8 mouse cellular contexts compared by ENCODE assay signal in the genomic region with DNA sequence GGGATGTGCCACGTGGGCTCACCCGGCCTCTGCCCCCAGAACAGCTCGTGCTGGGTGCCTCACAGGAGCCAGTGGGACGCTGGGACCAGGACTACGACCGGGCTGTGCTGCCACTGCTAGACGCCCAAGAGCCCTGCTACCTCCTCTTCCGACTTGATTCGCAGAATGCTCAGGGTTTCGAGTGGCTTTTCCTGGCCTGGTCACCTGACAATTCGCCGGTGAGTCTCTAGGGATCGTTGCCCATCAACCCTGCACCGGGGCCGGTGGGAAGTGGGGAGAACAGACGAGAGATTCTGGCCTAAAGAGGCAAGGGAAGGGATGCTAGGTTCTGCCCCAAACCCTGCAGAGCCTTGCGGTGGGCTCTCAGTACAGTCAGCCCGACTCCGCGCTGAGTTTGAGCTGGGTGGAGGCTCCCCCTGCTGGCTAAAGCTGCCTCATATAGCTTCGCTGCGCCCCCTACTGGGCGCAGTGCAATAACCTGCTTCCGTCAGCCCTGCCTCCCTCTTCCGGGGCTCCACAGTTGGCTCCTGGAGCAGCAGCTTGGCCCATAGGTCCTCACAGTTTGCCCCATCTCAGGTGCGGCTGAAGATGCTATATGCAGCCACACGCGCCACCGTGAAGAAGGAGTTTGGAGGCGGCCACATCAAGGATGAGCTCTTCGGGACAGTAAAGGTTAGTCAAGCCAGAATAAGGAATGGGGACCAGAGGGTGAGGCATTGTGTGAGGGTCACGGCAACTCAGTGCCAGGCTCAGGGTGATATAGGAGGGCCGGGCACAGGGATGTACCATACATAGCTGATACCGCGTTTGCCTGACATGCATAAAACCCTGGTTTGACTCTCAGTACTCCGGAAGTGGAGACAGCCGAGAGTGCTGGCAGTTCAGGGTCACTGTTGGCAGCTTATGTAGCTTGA. TPM values are rescaled to one million over a fixed set of nuclear protein-coding genes. Genes with fewer than 3 reads are reported as not detected.
DNase-seq lines count a peak whose midpoint lies in the region; ATAC-seq and TF ChIP-seq lines count a peak whose summit lies in the region.

No protein-coding gene starts in this region.

- no peaks in the 10 kb centered on the region for H3K27me3 ChIP-seq in cerebellum, adult 2 months (ENCODE audit: control insufficient read depth, insufficient read depth, low read length)
- H3K27me3 ChIP-seq in forebrain, postnatal 0 days (ENCODE audit: insufficient read depth, low read length) = no peaks in the 10 kb centered on the region
- no peaks in the 10 kb centered on the region for H3K27me3 ChIP-seq in hindbrain, embryonic 11.5 days (ENCODE audit: control insufficient read depth, insufficient read depth, low read length)

- peaks cover 44% of the 10 kb centered on the region for H3K36me3 ChIP-seq in forebrain, postnatal 0 days (ENCODE audit: insufficient read depth)
- no peaks in the 10 kb centered on the region for H3K36me3 ChIP-seq in hindbrain, embryonic 11.5 days (ENCODE audit: control insufficient read depth, insufficient read depth, low read length)

- peak overlapping the region; percentile 32; the same call in 1 of the 2 replicates for H3K27ac ChIP-seq in cerebellum, adult 2 months (ENCODE audit: insufficient read depth, low read length)
- peak overlapping the region; percentile 57; the same call in 1 of the 2 replicates for H3K27ac ChIP-seq in forebrain, postnatal 0 days (ENCODE audit: low read depth, low read length)
- H3K27ac ChIP-seq in hindbrain, embryonic 11.5 days (ENCODE audit: low read depth, low read length) = peak overlapping the region; percentile 4; the same call in 1 of the 2 replicates

- ATAC-seq in forebrain, postnatal 0 days = peak; percentile 93
- peak; percentile 88 for ATAC-seq in hindbrain, embryonic 11.5 days (ENCODE audit: low FRiP score)
- peak; percentile 97 for ATAC-seq in megakaryocyte, adult 5-6 weeks (ENCODE audit: poor library complexity, severe bottlenecking)

- peak; percentile 83 for DNase-seq in MN1 (ENCODE audit: low spot score)
- DNase-seq in cerebellum, adult 2 months = peak; percentile 82 to 88
- peak; percentile 96 for DNase-seq in forebrain, postnatal 0 days
- peak; percentile 98 for DNase-seq in hindbrain, embryonic 11.5 days (ENCODE audit: low spot score)
- DNase-seq in layer of hippocampus, postnatal 25 days (ENCODE audit: extremely low spot score in 1 of 2, low spot score in 1 of 2) = peak; percentile 78 to 83
- peak; percentile 82 to 83 for DNase-seq in right cerebral cortex, adult 2 months (ENCODE audit: low spot score in 2 of 2)
- DNase-seq in urinary bladder, postnatal 10 days (ENCODE audit: low spot score) = peak; percentile 56

- H3K4me2 ChIP-seq in forebrain, postnatal 0 days (ENCODE audit: low read depth) = peak overlapping the region; percentile 46
- peak overlapping the region; percentile 39 for H3K4me2 ChIP-seq in hindbrain, embryonic 11.5 days (replicated peaks; ENCODE audit: low read depth, low read length)

- peak overlapping the region; percentile 43 for H3K4me3 ChIP-seq in cerebellum, adult 2 months (replicated peaks; ENCODE audit: insufficient read depth, low read depth, low read length)
- H3K4me3 ChIP-seq in forebrain, postnatal 0 days (ENCODE audit: low read depth, low read length) = no peak overlapping the region
- H3K4me3 ChIP-seq in hindbrain, embryonic 11.5 days (ENCODE audit: low read depth, low read length) = peak overlapping the region; percentile 10; the same call in 1 of the 2 replicates

- WGBS in cerebellum, adult 2 months = 14% methylated on average over 37 of the region's 37 CpGs
- 18% methylated on average over 37 of the region's 37 CpGs for WGBS in forebrain, postnatal 0 days
- 18% methylated on average over 37 of the region's 37 CpGs for WGBS in hindbrain, embryonic 11.5 days

- TF ChIP-seq CTCF in cerebellum, adult 2 months (IDR thresholded peaks at IDR 0.05; ENCODE audit: borderline replicate concordance, insufficient read depth, low read depth, low read length) = peak; percentile 100
- TF ChIP-seq CTCF in forebrain, postnatal 0 days (IDR thresholded peaks at IDR 0.05; ENCODE audit: low read depth) = peak; percentile 100

- H3K4me1 ChIP-seq in cerebellum, adult 2 months (ENCODE audit: control insufficient read depth, insufficient read depth, low read length) = peaks cover 20% of the 10 kb centered on the region
- no peaks in the 10 kb centered on the region for H3K4me1 ChIP-seq in forebrain, postnatal 0 days (ENCODE audit: insufficient read depth)
- peaks cover 3% of the 10 kb centered on the region; the same call in 1 of the 2 replicates for H3K4me1 ChIP-seq in hindbrain, embryonic 11.5 days (replicated peaks; ENCODE audit: control insufficient read depth, insufficient read depth, low read length)

- TF ChIP-seq POLR2A in cerebellum, adult 2 months (IDR thresholded peaks at IDR 0.05; ENCODE audit: borderline replicate concordance, insufficient read depth, low read length) = no peak

- H3K9ac ChIP-seq in forebrain, postnatal 0 days = 0 out of 2 replicates have a peak overlapping the region, but pooled peaks have one; percentile 10
- H3K9ac ChIP-seq in hindbrain, embryonic 11.5 days (ENCODE audit: low read depth, low read length) = peak overlapping the region; percentile 51

- H3K9me3 ChIP-seq in forebrain, postnatal 0 days (ENCODE audit: low read length) = no peaks in the 10 kb centered on the region
- no peaks in the 10 kb centered on the region for H3K9me3 ChIP-seq in hindbrain, embryonic 11.5 days (ENCODE audit: control insufficient read depth, low read length)

RNA-seq across cellular contexts. Expression of a gene that starts 9.0 kb away (rescaled TPM):
- 54.7 and 59.1 TPM in 2 replicates for polyA plus RNA-seq in cerebellum, adult 2 months (2012; rRNA removed)
- total RNA-seq in forebrain, postnatal 0 days (2014; rRNA removed) = 63.1 and 74.6 TPM in 2 replicates
- 50.9 and 55.6 TPM in 2 replicates for polyA plus RNA-seq in forebrain, postnatal 0 days (2015; fragmentation: Nextera tagmentation; extraction: Ambion mirVana)
- 57.3 and 59.6 TPM in 2 replicates for polyA plus RNA-seq in hindbrain, embryonic 11.5 days (2014; fragmentation: Nextera tagmentation; extraction: Ambion mirVana)
- 10 to 100 TPM; 52.3 to 57.2 TPM for total RNA-seq in layer of hippocampus, postnatal 25 days (2021)
- 76.8 and 79.8 TPM in 2 replicates for total RNA-seq in megakaryocyte, adult 5-6 weeks (2015)
- total RNA-seq in megakaryocyte, adult 5-6 weeks (2017) = 109 and 110 TPM in 2 replicates

RNA-seq across cellular contexts. Expression of a gene that starts 10.5 kb away (rescaled TPM):
- 0.31 and 0.57 TPM in 2 replicates for polyA plus RNA-seq in cerebellum, adult 2 months (2012; rRNA removed)
- total RNA-seq in forebrain, postnatal 0 days (2014; rRNA removed) = 0.08 and 0.14 TPM in 2 replicates
- 0.04 TPM in 1 of 2 replicates, not detected in the other for polyA plus RNA-seq in forebrain, postnatal 0 days (2015; fragmentation: Nextera tagmentation; extraction: Ambion mirVana)
- not detected in 2 replicates for polyA plus RNA-seq in hindbrain, embryonic 11.5 days (2014; fragmentation: Nextera tagmentation; extraction: Ambion mirVana)
- total RNA-seq in layer of hippocampus, postnatal 25 days (2021) = 1 to 10 TPM; 1.2 to 1.5 TPM
- total RNA-seq in megakaryocyte, adult 5-6 weeks (2015) = 47.5 and 51.3 TPM in 2 replicates
- 7.4 and 10.9 TPM in 2 replicates for total RNA-seq in megakaryocyte, adult 5-6 weeks (2017)

RNA-seq across cellular contexts. Expression of a gene that starts 12.4 kb away (rescaled TPM):
- 36.0 and 38.9 TPM in 2 replicates for polyA plus RNA-seq in cerebellum, adult 2 months (2012; rRNA removed)
- 16.5 and 20.6 TPM in 2 replicates for total RNA-seq in forebrain, postnatal 0 days (2014; rRNA removed)
- 13.7 and 17.7 TPM in 2 replicates for polyA plus RNA-seq in forebrain, postnatal 0 days (2015; fragmentation: Nextera tagmentation; extraction: Ambion mirVana)
- polyA plus RNA-seq in hindbrain, embryonic 11.5 days (2014; fragmentation: Nextera tagmentation; extraction: Ambion mirVana) = 21.7 TPM in 2 replicates
- total RNA-seq in layer of hippocampus, postnatal 25 days (2021) = 10 to 100 TPM; 15.6 to 16.6 TPM
- total RNA-seq in megakaryocyte, adult 5-6 weeks (2015) = 42.3 and 52.2 TPM in 2 replicates
- total RNA-seq in megakaryocyte, adult 5-6 weeks (2017) = 46.4 and 49.6 TPM in 2 replicates

RNA-seq across cellular contexts. Expression of a gene that starts 36.5 kb away (rescaled TPM):
- polyA plus RNA-seq in cerebellum, adult 2 months (2012; rRNA removed) = 117 and 134 TPM in 2 replicates
- 58.4 and 68.4 TPM in 2 replicates for total RNA-seq in forebrain, postnatal 0 days (2014; rRNA removed)
- 70.4 and 77.8 TPM in 2 replicates for polyA plus RNA-seq in forebrain, postnatal 0 days (2015; fragmentation: Nextera tagmentation; extraction: Ambion mirVana)
- polyA plus RNA-seq in hindbrain, embryonic 11.5 days (2014; fragmentation: Nextera tagmentation; extraction: Ambion mirVana) = 83.8 and 84.7 TPM in 2 replicates
- 100 to 1,000 TPM; 147 to 151 TPM for total RNA-seq in layer of hippocampus, postnatal 25 days (2021)
- total RNA-seq in megakaryocyte, adult 5-6 weeks (2015) = 84.6 and 91.1 TPM in 2 replicates
- total RNA-seq in megakaryocyte, adult 5-6 weeks (2017) = 110 and 116 TPM in 2 replicates

RNA-seq across cellular contexts. Expression of a gene that starts 41.2 kb away (rescaled TPM):
- polyA plus RNA-seq in cerebellum, adult 2 months (2012; rRNA removed) = 137 and 140 TPM in 2 replicates
- total RNA-seq in forebrain, postnatal 0 days (2014; rRNA removed) = 216 and 261 TPM in 2 replicates
- polyA plus RNA-seq in forebrain, postnatal 0 days (2015; fragmentation: Nextera tagmentation; extraction: Ambion mirVana) = 31.5 and 32.5 TPM in 2 replicates
- polyA plus RNA-seq in hindbrain, embryonic 11.5 days (2014; fragmentation: Nextera tagmentation; extraction: Ambion mirVana) = 32.7 and 32.8 TPM in 2 replicates
- 100 to 1,000 TPM; 132 to 141 TPM for total RNA-seq in layer of hippocampus, postnatal 25 days (2021)
- 41.5 and 49.1 TPM in 2 replicates for total RNA-seq in megakaryocyte, adult 5-6 weeks (2015)
- 49.8 and 61.9 TPM in 2 replicates for total RNA-seq in megakaryocyte, adult 5-6 weeks (2017)

Comparison
In these comparisons a context has a peak if more than half of its experiments do, and no peak if none do; other contexts are left out.
1. H3K27ac ChIP-seq: peak in every context shown above with its lines; median percentile 57 in forebrain, postnatal 0 days; 32 in cerebellum, adult 2 months; 4 in hindbrain, embryonic 11.5 days.